Mouse (Mus musculus): Measurements from ENCODE around the gene Zfp493. TPM values are rescaled to one million over a fixed set of nuclear protein-coding genes. Genes with fewer than 3 reads are reported as not detected.

The Zfp493 gene
- polyA plus RNA-seq, 1 experiment, result 16.6 TPM

DNA sequence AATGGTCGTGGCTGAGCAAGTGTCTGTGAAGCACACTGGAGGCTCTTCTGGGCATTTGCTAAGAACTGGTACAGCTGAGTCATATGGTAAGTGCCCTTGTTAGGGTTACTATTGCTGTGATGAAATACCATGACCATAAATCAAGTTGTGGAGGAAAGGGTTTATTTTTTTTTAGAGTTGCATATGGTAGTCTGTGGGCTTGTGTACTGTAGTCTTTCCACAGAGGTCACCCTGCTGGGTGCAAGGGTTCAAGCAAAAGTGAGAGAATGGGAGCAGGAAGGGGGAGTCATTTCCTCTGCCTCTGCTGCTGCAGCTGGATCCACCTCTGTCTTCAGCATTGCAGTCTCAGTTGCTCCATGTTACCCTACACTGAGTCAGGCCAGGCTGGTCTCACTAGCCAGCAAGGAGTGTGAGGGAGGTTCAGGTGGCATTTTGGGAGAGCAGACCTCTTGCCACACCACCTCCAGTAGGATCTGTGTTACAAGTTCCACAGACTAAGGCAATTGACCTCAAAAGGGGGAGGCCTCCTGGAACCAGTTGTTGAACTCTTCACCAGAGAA lies 32.2 kb downstream of the Zfp493 start:
- no peaks in the 10 kb centered on the region for H3K4me1 ChIP-seq (ENCODE audit: control insufficient read depth, insufficient read depth, low read length)
- H3K27ac ChIP-seq (ENCODE audit: insufficient read depth, low read length), result no peak overlapping the region
- no peaks in the 10 kb centered on the region for H3K9me3 ChIP-seq (replicated peaks; ENCODE audit: control insufficient read depth, insufficient read depth, low read length, poor library complexity, severe bottlenecking)
- no peaks in the 10 kb centered on the region for H3K27me3 ChIP-seq (ENCODE audit: control insufficient read depth, insufficient read depth, low read length, poor library complexity, severe bottlenecking)
- H3K36me3 ChIP-seq (ENCODE audit: control insufficient read depth, insufficient read depth, low read length, poor library complexity, severe bottlenecking), result no peaks in the 10 kb centered on the region
- no peak overlapping the region for H3K4me3 ChIP-seq (ENCODE audit: low read depth, low read length)
- H3K9ac ChIP-seq (ENCODE audit: low read depth, poor library complexity, severe bottlenecking), result no peak overlapping the region
- no peak for TF ChIP-seq CTCF (IDR thresholded peaks at IDR 0.05; ENCODE audit: low read depth, low read length)
- TF ChIP-seq EP300 (IDR thresholded peaks at IDR 0.05; ENCODE audit: insufficient read depth, low read depth, low read length), result no peak
- no peak for TF ChIP-seq POLR2A (IDR thresholded peaks at IDR 0.05; ENCODE audit: insufficient read depth, low read length)

DNA sequence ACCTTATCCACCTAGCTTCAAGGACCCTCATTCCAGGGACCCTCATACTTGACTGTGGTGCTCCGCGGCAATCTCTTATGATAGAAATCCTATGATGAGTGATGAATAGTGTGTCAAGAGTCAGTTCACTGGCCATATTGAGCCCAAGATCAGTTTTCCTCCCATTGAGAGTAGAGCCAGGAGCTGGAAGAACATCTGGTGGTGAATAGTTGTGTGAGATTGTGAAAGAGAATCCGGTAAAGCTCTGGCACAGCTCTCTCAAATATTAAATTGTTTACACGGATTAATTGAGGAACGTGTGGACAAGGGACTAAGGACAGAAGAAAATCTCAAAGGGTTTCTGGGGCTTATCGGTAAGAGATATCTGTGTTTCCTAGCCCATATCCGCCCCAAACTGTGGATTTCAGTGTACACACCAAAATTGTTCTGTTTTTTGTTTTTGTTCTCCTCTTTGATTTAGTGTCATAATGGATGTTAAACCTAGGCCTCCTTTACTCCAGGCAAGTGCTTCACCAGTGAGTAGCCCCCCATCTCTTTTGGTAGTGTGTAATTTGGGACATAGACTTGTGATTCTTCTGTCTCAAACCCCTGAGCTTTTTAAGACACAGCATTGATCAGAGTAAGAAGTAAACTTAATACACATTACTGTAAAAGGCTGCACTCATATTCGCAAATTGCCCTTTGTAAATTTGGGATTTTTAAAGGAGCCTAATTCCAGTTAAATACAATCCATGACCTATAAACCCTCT lies 33.6 kb downstream of the Zfp493 start:
- Histone ChIP-seq H3K27ac (ENCODE audit: insufficient read depth, low read length) (no peak overlapping the region), H3K4me3 (ENCODE audit: low read depth, low read length) (no peak overlapping the region), H3K36me3 (ENCODE audit: control insufficient read depth, insufficient read depth, low read length, poor library complexity, severe bottlenecking) (no peaks in the 10 kb centered on the region)

DNA sequence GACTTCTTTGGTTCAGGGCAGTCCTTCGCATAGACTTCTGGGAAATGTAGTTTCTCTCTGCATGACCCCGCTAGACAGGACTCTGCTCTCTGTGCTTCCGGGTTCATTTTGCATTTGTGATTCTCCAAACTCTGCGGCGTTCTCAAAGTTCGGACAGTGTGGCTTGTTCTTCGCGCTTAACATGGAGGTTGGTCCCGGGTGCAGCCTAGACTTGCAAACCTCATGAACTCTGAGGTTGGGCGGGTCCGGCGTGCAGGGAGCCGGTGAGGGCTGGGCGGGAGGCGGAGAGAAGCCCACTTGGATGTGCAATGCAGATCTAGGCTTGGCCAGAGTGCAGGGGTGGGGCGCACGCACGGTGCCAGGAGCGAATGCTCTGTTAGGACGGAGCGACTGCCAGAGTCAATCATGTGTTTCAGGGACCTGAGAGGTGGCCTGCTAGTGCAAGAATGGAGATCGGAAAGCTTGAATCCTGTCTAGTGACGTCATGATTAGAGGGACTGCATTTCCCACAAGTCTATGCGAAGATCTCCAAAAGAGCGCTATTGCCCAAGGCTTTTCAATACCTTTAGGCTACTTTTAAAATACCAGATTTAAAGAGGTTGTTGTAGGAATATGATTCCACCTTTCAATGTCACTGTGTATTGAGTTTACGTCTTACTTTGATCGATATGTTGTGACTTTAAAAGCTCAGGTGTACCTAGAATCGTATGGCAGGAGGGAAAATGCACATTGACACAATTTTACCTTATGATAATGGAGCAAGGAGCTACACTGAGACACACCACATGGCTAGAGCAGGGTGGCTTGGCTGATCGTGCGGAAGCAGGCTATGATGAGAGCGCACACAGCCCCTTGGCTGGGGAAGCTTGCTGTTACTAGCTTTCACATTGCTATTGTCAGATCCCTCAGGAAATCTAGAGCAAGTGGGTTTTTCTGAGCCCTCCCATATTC lies 34.5 kb downstream of the Zfp493 start, which contains the start of gene Zfp273:
Gene Zfp273, plus strand, starts transcription at position 31 of the 951 bp plus-strand sequence.
- Histone ChIP-seq H3K4me1 (ENCODE audit: control insufficient read depth, insufficient read depth, low read length) (no peaks in the 10 kb centered on the region), H3K9me3 (replicated peaks; ENCODE audit: control insufficient read depth, insufficient read depth, low read length, poor library complexity, severe bottlenecking) (no peaks in the 10 kb centered on the region), H3K9ac (ENCODE audit: low read depth, poor library complexity, severe bottlenecking) (peak within 1 kb of the TSS; percentile 54), H3K4me3 (ENCODE audit: low read depth, low read length) (peak within 1 kb of the TSS; percentile 86), H3K27ac (ENCODE audit: insufficient read depth, low read length) (peak within 1 kb of the TSS; percentile 71), H3K36me3 (ENCODE audit: control insufficient read depth, insufficient read depth, low read length, poor library complexity, severe bottlenecking) (no peaks in the 10 kb centered on the region), H3K27me3 (ENCODE audit: control insufficient read depth, insufficient read depth, low read length, poor library complexity, severe bottlenecking) (no peaks in the 10 kb centered on the region)
- no peak for TF ChIP-seq POLR2A (IDR thresholded peaks at IDR 0.05; ENCODE audit: insufficient read depth, low read length)
- no peak for TF ChIP-seq EP300 (IDR thresholded peaks at IDR 0.05; ENCODE audit: insufficient read depth, low read depth, low read length)
- TF ChIP-seq CTCF (IDR thresholded peaks at IDR 0.05; ENCODE audit: low read depth, low read length), result no peak

More for the DNA sequence above, 33.6 kb downstream of the Zfp493 start:
- H3K9ac ChIP-seq (ENCODE audit: low read depth, poor library complexity, severe bottlenecking), result 0 out of 2 replicates have a peak overlapping the region, but pooled peaks have one; percentile 54
- no peaks in the 10 kb centered on the region for H3K4me1 ChIP-seq (ENCODE audit: control insufficient read depth, insufficient read depth, low read length)
- TF ChIP-seq CTCF (IDR thresholded peaks at IDR 0.05; ENCODE audit: low read depth, low read length) (no peak), POLR2A (IDR thresholded peaks at IDR 0.05; ENCODE audit: insufficient read depth, low read length) (no peak), EP300 (IDR thresholded peaks at IDR 0.05; ENCODE audit: insufficient read depth, low read depth, low read length) (no peak)
- H3K27me3 ChIP-seq (ENCODE audit: control insufficient read depth, insufficient read depth, low read length, poor library complexity, severe bottlenecking), result no peaks in the 10 kb centered on the region
- H3K9me3 ChIP-seq (replicated peaks; ENCODE audit: control insufficient read depth, insufficient read depth, low read length, poor library complexity, severe bottlenecking), result no peaks in the 10 kb centered on the region

DNA sequence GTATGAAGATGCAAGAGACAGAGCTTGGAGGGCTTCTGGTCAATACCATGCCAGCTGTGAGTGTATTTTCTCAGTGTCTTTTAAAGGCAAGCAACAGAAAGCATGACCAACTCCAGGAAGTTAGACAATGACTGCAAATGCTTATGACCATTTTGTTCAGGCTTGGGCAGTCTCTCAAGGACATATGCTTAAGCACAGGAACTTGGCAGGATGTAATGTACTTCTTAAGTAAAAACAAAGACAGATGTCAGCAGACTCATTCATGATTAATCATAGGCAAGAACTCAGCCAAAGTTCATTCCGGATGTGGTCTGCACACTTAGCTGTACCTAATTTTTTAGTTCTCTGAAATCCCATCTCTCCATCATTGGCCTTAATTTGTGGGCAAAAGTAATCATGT lies 39.1 kb downstream of the Zfp493 start:
- Histone ChIP-seq H3K9me3 (replicated peaks; ENCODE audit: control insufficient read depth, insufficient read depth, low read length, poor library complexity, severe bottlenecking) (no peaks in the 10 kb centered on the region), H3K27ac (ENCODE audit: insufficient read depth, low read length) (no peak overlapping the region), H3K9ac (ENCODE audit: low read depth, poor library complexity, severe bottlenecking) (no peak overlapping the region), H3K27me3 (ENCODE audit: control insufficient read depth, insufficient read depth, low read length, poor library complexity, severe bottlenecking) (no peaks in the 10 kb centered on the region), H3K36me3 (ENCODE audit: control insufficient read depth, insufficient read depth, low read length, poor library complexity, severe bottlenecking) (no peaks in the 10 kb centered on the region), H3K4me1 (ENCODE audit: control insufficient read depth, insufficient read depth, low read length) (no peaks in the 10 kb centered on the region), H3K4me3 (ENCODE audit: low read depth, low read length) (no peak overlapping the region)
- TF ChIP-seq CTCF (IDR thresholded peaks at IDR 0.05; ENCODE audit: low read depth, low read length), result no peak
- no peak for TF ChIP-seq POLR2A (IDR thresholded peaks at IDR 0.05; ENCODE audit: insufficient read depth, low read length)
- no peak for TF ChIP-seq EP300 (IDR thresholded peaks at IDR 0.05; ENCODE audit: insufficient read depth, low read depth, low read length)

DNA sequence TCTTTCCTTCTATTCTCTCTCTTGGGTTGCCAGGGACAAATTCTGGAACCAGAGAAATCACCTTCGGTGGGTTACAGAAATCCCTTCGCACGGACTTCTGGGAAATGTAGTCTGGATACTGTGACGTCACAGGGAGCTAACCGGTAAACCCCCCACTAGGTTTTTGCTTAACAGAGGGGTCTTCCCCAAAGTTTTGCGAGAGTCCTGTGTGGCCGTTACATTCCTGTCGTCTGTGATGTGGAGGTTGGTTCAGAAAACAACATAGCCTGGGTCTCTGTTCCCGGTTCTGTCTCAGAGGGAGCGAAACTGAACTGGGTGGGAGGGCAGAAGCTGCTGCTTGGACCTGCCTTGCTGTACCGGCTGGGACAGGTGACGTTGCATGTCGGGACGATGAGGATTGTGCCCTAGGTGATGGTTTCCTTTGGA lies 51.4 kb downstream of the Zfp493 start, which contains the start of gene Gm10037:
Gene Gm10037, plus strand, starts transcription at position 196 of the 426 bp plus-strand sequence.
- Histone ChIP-seq H3K27me3 (ENCODE audit: control insufficient read depth, insufficient read depth, low read length, poor library complexity, severe bottlenecking) (no peaks in the 10 kb centered on the region), H3K9ac (ENCODE audit: low read depth, poor library complexity, severe bottlenecking) (peak within 1 kb of the TSS; percentile 34), H3K9me3 (replicated peaks; ENCODE audit: control insufficient read depth, insufficient read depth, low read length, poor library complexity, severe bottlenecking) (0 out of 2 replicates have a peak, but pooled peaks cover 4% of the 10 kb centered on the region), H3K4me1 (ENCODE audit: control insufficient read depth, insufficient read depth, low read length) (no peaks in the 10 kb centered on the region), H3K4me3 (ENCODE audit: low read depth, low read length) (peak within 1 kb of the TSS; percentile 92), H3K36me3 (ENCODE audit: control insufficient read depth, insufficient read depth, low read length, poor library complexity, severe bottlenecking) (peaks cover 2% of the 10 kb centered on the region), H3K27ac (ENCODE audit: insufficient read depth, low read length) (peak within 1 kb of the TSS; percentile 85)
- TF ChIP-seq POLR2A (IDR thresholded peaks at IDR 0.05; ENCODE audit: insufficient read depth, low read length) (no peak), CTCF (IDR thresholded peaks at IDR 0.05; ENCODE audit: low read depth, low read length) (no peak), EP300 (IDR thresholded peaks at IDR 0.05; ENCODE audit: insufficient read depth, low read depth, low read length) (no peak)
